Mouse (Mus musculus) G1E (cell line): Measurements from ENCODE around the gene Coq10a.

Source experiments
- CTCF ChIP-seq: IDR thresholded peaks from 2 replicates; pipeline ENCODE4 v1.5.1; 2012; ENCODE audit warnings: low read depth, low read length, inconsistent platforms, mixed read lengths
- GATA1 ChIP-seq: IDR thresholded peaks from 2 replicates; pipeline ENCODE4 v1.6.1; 2012; ENCODE audit warnings: borderline replicate concordance, low read length, inconsistent platforms, mixed read lengths
- GATA2 ChIP-seq: IDR thresholded peaks from 2 replicates; pipeline ENCODE4 v1.6.1; 2012; ENCODE audit warnings: low read depth, low read length, inconsistent platforms, borderline replicate concordance
- POLR2AphosphoS5 ChIP-seq: IDR thresholded peaks from 2 replicates; pipeline ENCODE4 v1.6.1; 2012; ENCODE audit warnings: low read depth, low read length, inconsistent platforms; ENCODE audit not compliant: insufficient replicate concordance
- TAL1 ChIP-seq: conservative IDR thresholded peaks from 2 replicates; pipeline ENCODE4 v1.6.1; 2012; ENCODE audit warnings: low read depth, low read length, inconsistent platforms, mixed read lengths

GRCm38 (mm10) chr10:128391850-128392249 lies 23.1 kb upstream of the Coq10a start:
- TF ChIP-seq CTCF (no peak), GATA1 (no peak), TAL1 (no peak), POLR2AphosphoS5 (no peak), GATA2 (no peak)
